Mouse (Mus musculus): Measurements from ENCODE around the gene Mogs. TPM values are rescaled to one million over a fixed set of nuclear protein-coding genes. Genes with fewer than 3 reads are reported as not detected.

The Mogs gene
- polyA plus RNA-seq, 1 experiment, result 54.5 TPM

GRCm38 (mm10) chr6:83070247-83070310 lies 45.2 kb upstream of the Mogs start, which contains the start of gene Tlx2:
Gene Tlx2, minus strand, starts transcription at chr6:83070293.
- DNase-seq (ENCODE audit: low read depth in 1 of 2, low spot score in 2 of 2), result no peak
- Histone ChIP-seq H3K4me3 (ENCODE audit: extremely low read depth, insufficient read depth, insufficient read length) (0 out of 2 replicates have a peak within 1 kb of the TSS, but pooled peaks have one; percentile 3), H3K27me3 (ENCODE audit: control insufficient read depth, insufficient read depth, low read length) (peaks cover 33% of the 10 kb centered on the region), H3K27ac (ENCODE audit: insufficient read depth, low read length) (no peak within 1 kb of the TSS), H3K4me1 (ENCODE audit: control insufficient read depth, insufficient read depth, insufficient read length) (peaks cover 26% of the 10 kb centered on the region), H3K36me3 (ENCODE audit: control insufficient read depth, insufficient read depth, low read length) (no peaks in the 10 kb centered on the region)
- no peak for TF ChIP-seq CTCF (IDR thresholded peaks at IDR 0.05; ENCODE audit: extremely low read depth, insufficient read depth, insufficient read length, insufficient replicate concordance)
- no peak for TF ChIP-seq POLR2A (IDR thresholded peaks at IDR 0.05; ENCODE audit: low read depth, low read length)
- WGBS, result 1% methylated on average over 10 of the region's 10 CpGs

GRCm38 (mm10) chr6:83070311-83071219 lies 44.7 kb upstream of the Mogs start:
- TF ChIP-seq POLR2A (IDR thresholded peaks at IDR 0.05; ENCODE audit: low read depth, low read length) (no peak), CTCF (IDR thresholded peaks at IDR 0.05; ENCODE audit: extremely low read depth, insufficient read depth, insufficient read length, insufficient replicate concordance) (no peak)
- Histone ChIP-seq H3K36me3 (ENCODE audit: control insufficient read depth, insufficient read depth, low read length) (no peaks in the 10 kb centered on the region), H3K4me1 (ENCODE audit: control insufficient read depth, insufficient read depth, insufficient read length) (peaks cover 26% of the 10 kb centered on the region), H3K27ac (ENCODE audit: insufficient read depth, low read length) (no peak overlapping the region), H3K27me3 (ENCODE audit: control insufficient read depth, insufficient read depth, low read length) (peaks cover 33% of the 10 kb centered on the region), H3K4me3 (ENCODE audit: extremely low read depth, insufficient read depth, insufficient read length) (no peak overlapping the region)
- 2% methylated on average over 57 of the region's 58 CpGs for WGBS
- DNase-seq (ENCODE audit: low read depth in 1 of 2, low spot score in 2 of 2), result no peak

GRCm38 (mm10) chr6:83071220-83071619 lies 44.1 kb upstream of the Mogs start:
- TF ChIP-seq POLR2A (IDR thresholded peaks at IDR 0.05; ENCODE audit: low read depth, low read length) (no peak), CTCF (IDR thresholded peaks at IDR 0.05; ENCODE audit: extremely low read depth, insufficient read depth, insufficient read length, insufficient replicate concordance) (no peak)
- no peak for DNase-seq (ENCODE audit: low read depth in 1 of 2, low spot score in 2 of 2)
- 6% methylated on average over 23 of the region's 24 CpGs for WGBS
- Histone ChIP-seq H3K4me1 (ENCODE audit: control insufficient read depth, insufficient read depth, insufficient read length) (peaks cover 26% of the 10 kb centered on the region), H3K27me3 (ENCODE audit: control insufficient read depth, insufficient read depth, low read length) (peaks cover 33% of the 10 kb centered on the region), H3K27ac (ENCODE audit: insufficient read depth, low read length) (no peak overlapping the region), H3K36me3 (ENCODE audit: control insufficient read depth, insufficient read depth, low read length) (no peaks in the 10 kb centered on the region), H3K4me3 (ENCODE audit: extremely low read depth, insufficient read depth, insufficient read length) (no peak overlapping the region)

GRCm38 (mm10) chr6:83074979-83075378 lies 40.3 kb upstream of the Mogs start:
- peaks cover 18% of the 10 kb centered on the region for H3K27me3 ChIP-seq (ENCODE audit: control insufficient read depth, insufficient read depth, low read length)
- TF ChIP-seq CTCF (IDR thresholded peaks at IDR 0.05; ENCODE audit: extremely low read depth, insufficient read depth, insufficient read length, insufficient replicate concordance), result no peak
- TF ChIP-seq POLR2A (IDR thresholded peaks at IDR 0.05; ENCODE audit: low read depth, low read length), result no peak
- no peak overlapping the region for H3K4me3 ChIP-seq (ENCODE audit: extremely low read depth, insufficient read depth, insufficient read length)
- no peak overlapping the region for H3K27ac ChIP-seq (ENCODE audit: insufficient read depth, low read length)
- DNase-seq (ENCODE audit: low read depth in 1 of 2, low spot score in 2 of 2), result no peak
- H3K36me3 ChIP-seq (ENCODE audit: control insufficient read depth, insufficient read depth, low read length), result no peaks in the 10 kb centered on the region; the same call in 1 of the 2 replicates
- H3K4me1 ChIP-seq (ENCODE audit: control insufficient read depth, insufficient read depth, insufficient read length), result peaks cover 14% of the 10 kb centered on the region
- WGBS, result 18% methylated on average over 2 of the region's 2 CpGs

GRCm38 (mm10) chr6:83077630-83078323 lies 37.5 kb upstream of the Mogs start, which contains the start of gene Pcgf1:
Gene Pcgf1, plus strand, starts transcription at chr6:83077869.
- H3K27me3 ChIP-seq (ENCODE audit: control insufficient read depth, insufficient read depth, low read length), result peaks cover 1% of the 10 kb centered on the region; the same call in 1 of the 2 replicates
- peaks cover 1% of the 10 kb centered on the region for H3K36me3 ChIP-seq (ENCODE audit: control insufficient read depth, insufficient read depth, low read length)
- peak within 1 kb of the TSS; percentile 91 for H3K4me3 ChIP-seq (ENCODE audit: extremely low read depth, insufficient read depth, insufficient read length)
- H3K4me1 ChIP-seq (ENCODE audit: control insufficient read depth, insufficient read depth, insufficient read length), result peaks cover 3% of the 10 kb centered on the region; the same call in 1 of the 2 replicates
- WGBS, result under 1% methylated on average over 54 of the region's 54 CpGs
- TF ChIP-seq CTCF (IDR thresholded peaks at IDR 0.05; ENCODE audit: extremely low read depth, insufficient read depth, insufficient read length, insufficient replicate concordance) (no peak), POLR2A (IDR thresholded peaks at IDR 0.05; ENCODE audit: low read depth, low read length) (no peak)
- peak within 1 kb of the TSS; percentile 94 for H3K27ac ChIP-seq (ENCODE audit: insufficient read depth, low read length)
- DNase-seq (ENCODE audit: low read depth in 1 of 2, low spot score in 2 of 2), result no peak

GRCm38 (mm10) chr6:83078324-83078858 lies 36.9 kb upstream of the Mogs start:
- Histone ChIP-seq H3K36me3 (ENCODE audit: control insufficient read depth, insufficient read depth, low read length) (peaks cover 1% of the 10 kb centered on the region), H3K27ac (ENCODE audit: insufficient read depth, low read length) (peak overlapping the region; percentile 94), H3K4me1 (ENCODE audit: control insufficient read depth, insufficient read depth, insufficient read length) (peaks cover 3% of the 10 kb centered on the region; the same call in 1 of the 2 replicates), H3K4me3 (ENCODE audit: extremely low read depth, insufficient read depth, insufficient read length) (peak overlapping the region; percentile 91), H3K27me3 (ENCODE audit: control insufficient read depth, insufficient read depth, low read length) (0 out of 2 replicates have a peak, but pooled peaks cover 1% of the 10 kb centered on the region)
- TF ChIP-seq CTCF (IDR thresholded peaks at IDR 0.05; ENCODE audit: extremely low read depth, insufficient read depth, insufficient read length, insufficient replicate concordance) (peak; percentile 67), POLR2A (IDR thresholded peaks at IDR 0.05; ENCODE audit: low read depth, low read length) (0 out of 2 replicates have a peak, but pooled peaks have one; percentile 3)
- under 1% methylated on average over 46 of the region's 46 CpGs for WGBS
- DNase-seq (ENCODE audit: low read depth in 1 of 2, low spot score in 2 of 2), result peak; percentile 96 to 99
